ENCODE assay signal across 9 mouse cellular contexts in genomic region chr17:46874133-46874532, GRCm38 (mm10). TPM values are rescaled to one million over a fixed set of nuclear protein-coding genes. Genes with fewer than 3 reads are reported as not detected.
DNase-seq lines count a peak whose midpoint lies in the region; ATAC-seq and TF ChIP-seq lines count a peak whose summit lies in the region.
"Had no signal": no experiment of that assay in that cellular context is flagged by ENCODE, and none has a peak within 500 bp of the region (broad histone marks: within the 10 kb centered on the region; RNA-seq: fewer than 3 reads in every experiment).

No protein-coding gene starts in this region.

- intact Hi-C loops in heart, postnatal 10 days (cut with DNase I) = no loop called here

- peak; percentile 16 for DNase-seq in liver
- no peak for DNase-seq in liver, postnatal 0 days
- peak; percentile 76 for DNase-seq in adrenal gland, postnatal 14 days
- peak; percentile 77 to 79 for DNase-seq in heart, postnatal 10 days
- peak; percentile 76 for DNase-seq in lung, postnatal 0 days (ENCODE audit: low spot score)
- DNase-seq in ovary, postnatal 36 days (ENCODE audit: low spot score) = no peak
- no peak for DNase-seq in spleen, adult 18-20 months

- H3K36me3 ChIP-seq in liver, postnatal 0 days (replicated peaks; ENCODE audit: insufficient read depth, low read length) = no peaks in the 10 kb centered on the region
- no peaks in the 10 kb centered on the region for H3K36me3 ChIP-seq in lung, postnatal 0 days (ENCODE audit: insufficient read depth, low read length)
- H3K36me3 ChIP-seq in forebrain, embryonic 15.5 days = no peaks in the 10 kb centered on the region

- no peak overlapping the region for H3K27ac ChIP-seq in liver, postnatal 0 days (ENCODE audit: low read depth)
- no peak overlapping the region for H3K27ac ChIP-seq in lung, postnatal 0 days (ENCODE audit: low read length)
- H3K27ac ChIP-seq in forebrain, embryonic 15.5 days (replicated peaks) = no peak overlapping the region

- H3K4me2 ChIP-seq in liver, postnatal 0 days (ENCODE audit: low read depth, low read length) = no peak overlapping the region
- H3K4me2 ChIP-seq in lung, postnatal 0 days (replicated peaks; ENCODE audit: low read depth, low read length) = no peak overlapping the region
- no peak overlapping the region for H3K4me2 ChIP-seq in forebrain, embryonic 15.5 days (replicated peaks)

- peaks cover 23% of the 10 kb centered on the region for H3K4me1 ChIP-seq in liver, postnatal 0 days (ENCODE audit: insufficient read depth)
- H3K4me1 ChIP-seq in lung, postnatal 0 days (ENCODE audit: insufficient read depth, low read depth, low read length) = no peaks in the 10 kb centered on the region
- no peaks in the 10 kb centered on the region for H3K4me1 ChIP-seq in forebrain, embryonic 15.5 days

- H3K4me3 ChIP-seq in liver, postnatal 0 days (ENCODE audit: low read depth, low read length) = no peak overlapping the region
- no peak overlapping the region for H3K4me3 ChIP-seq in lung, postnatal 0 days (ENCODE audit: low read depth, low read length)
- no peak overlapping the region for H3K4me3 ChIP-seq in forebrain, embryonic 15.5 days

- H3K9me3 ChIP-seq in liver, postnatal 0 days (ENCODE audit: low read length) = no peaks in the 10 kb centered on the region
- H3K9me3 ChIP-seq in lung, postnatal 0 days (ENCODE audit: low read length) = no peaks in the 10 kb centered on the region
- no peaks in the 10 kb centered on the region for H3K9me3 ChIP-seq in forebrain, embryonic 15.5 days

- ATAC-seq in liver, postnatal 0 days = no peak
- ATAC-seq in lung, postnatal 0 days = peak; percentile 74
- no peak for ATAC-seq in forebrain, embryonic 15.5 days (replicated peaks)

- H3K9ac ChIP-seq in liver, postnatal 0 days (replicated peaks) = no peak overlapping the region
- no peak overlapping the region for H3K9ac ChIP-seq in lung, postnatal 0 days (replicated peaks; ENCODE audit: low read depth)
- no peak overlapping the region for H3K9ac ChIP-seq in forebrain, embryonic 15.5 days (replicated peaks)

- 39% methylated on average over 10 of the region's 10 CpGs for WGBS in liver, postnatal 0 days (ENCODE audit: insufficient replicate concordance)
- WGBS in lung, postnatal 0 days = 15% methylated on average over 10 of the region's 10 CpGs
- WGBS in forebrain, embryonic 15.5 days = 48% methylated on average over 10 of the region's 10 CpGs

- no peak for TF ChIP-seq EP300 in liver, postnatal 0 days (IDR thresholded peaks at IDR 0.05; ENCODE audit: low read depth)
- peak; percentile 80 for TF ChIP-seq EP300 in lung, postnatal 0 days (IDR thresholded peaks at IDR 0.05)

- H3K27me3 ChIP-seq in liver, postnatal 0 days (ENCODE audit: insufficient read depth, low read length) = no peaks in the 10 kb centered on the region
- no peaks in the 10 kb centered on the region for H3K27me3 ChIP-seq in lung, postnatal 0 days (replicated peaks; ENCODE audit: insufficient read depth, low read length)
- no peaks in the 10 kb centered on the region for H3K27me3 ChIP-seq in forebrain, embryonic 15.5 days

- no peak for TF ChIP-seq CTCF in liver, postnatal 0 days (IDR thresholded peaks at IDR 0.05; ENCODE audit: low read depth)
- TF ChIP-seq CTCF in lung, postnatal 0 days (IDR thresholded peaks at IDR 0.05) = no peak

RNA-seq across cellular contexts. Expression of gene Bicral, which starts 15.9 kb away (rescaled TPM):
- 1.8 and 1.9 TPM in 2 replicates for polyA plus RNA-seq in liver, postnatal 0 days (2015; fragmentation: Nextera tagmentation; extraction: Ambion mirVana)
- 19.4 and 20.1 TPM in 2 replicates for total RNA-seq in adrenal gland, postnatal 14 days (2021)
- total RNA-seq in heart, postnatal 10 days (2021) = 10 to 100 TPM; 12.7 to 15.4 TPM
- 3.0 and 3.4 TPM in 2 replicates for polyA plus RNA-seq in lung, postnatal 0 days (2015; fragmentation: Nextera tagmentation; extraction: Ambion mirVana)
- 8.9 and 9.2 TPM in 2 replicates for polyA plus RNA-seq in forebrain, embryonic 15.5 days (2015; fragmentation: Nextera tagmentation; extraction: Ambion mirVana)

RNA-seq across cellular contexts. Expression of gene Tbcc, which starts 16.4 kb away (rescaled TPM):
- polyA plus RNA-seq in liver, postnatal 0 days (2015; fragmentation: Nextera tagmentation; extraction: Ambion mirVana) = 24.1 and 30.1 TPM in 2 replicates
- 20.6 and 20.7 TPM in 2 replicates for total RNA-seq in adrenal gland, postnatal 14 days (2021)
- total RNA-seq in heart, postnatal 10 days (2021) = 10 to 100 TPM; 21.1 to 24.0 TPM
- 47.7 and 51.0 TPM in 2 replicates for polyA plus RNA-seq in lung, postnatal 0 days (2015; fragmentation: Nextera tagmentation; extraction: Ambion mirVana)
- 65.9 and 68.6 TPM in 2 replicates for polyA plus RNA-seq in forebrain, embryonic 15.5 days (2015; fragmentation: Nextera tagmentation; extraction: Ambion mirVana)

RNA-seq across cellular contexts. Expression of gene Prph2, which starts 36.1 kb away (rescaled TPM):
- polyA plus RNA-seq in liver, postnatal 0 days (2015; fragmentation: Nextera tagmentation; extraction: Ambion mirVana) = not detected in 2 replicates
- total RNA-seq in adrenal gland, postnatal 14 days (2021) = not detected in 2 replicates
- not detected for total RNA-seq in heart, postnatal 10 days (2021)
- not detected in 2 replicates for polyA plus RNA-seq in lung, postnatal 0 days (2015; fragmentation: Nextera tagmentation; extraction: Ambion mirVana)
- not detected in 2 replicates for polyA plus RNA-seq in forebrain, embryonic 15.5 days (2015; fragmentation: Nextera tagmentation; extraction: Ambion mirVana)
- total RNA-seq: left cerebral cortex, postnatal 10 days had no signal

Comparison
In these comparisons a context has a peak if more than half of its experiments do, and no peak if none do; other contexts are left out.
1. DNase-seq: peak in liver (single experiment), adrenal gland, postnatal 14 days (single experiment), heart, postnatal 10 days (2 of 2) and lung, postnatal 0 days (single experiment); none in liver, postnatal 0 days (single experiment), ovary, postnatal 36 days (single experiment) and spleen, adult 18-20 months (0 of 2).